Mouse (Mus musculus) gastrocnemius, adult 8-10 months (tissue): ENCODE data around the gene Mier3. TPM values are rescaled to one million over a fixed set of nuclear protein-coding genes. Genes with fewer than 3 reads are reported as not detected.

Source experiments
- DNase-seq, 2 experiments: peaks; one replicate each; pipeline ENCODE4 v3.0.0; 2022; ENCODE audit warnings: low spot score in 2 of 2
- total RNA-seq, 4 experiments: library from RNA; stranded (reverse); gene quantifications; 2 replicates each; pipeline ENCODE4 v1.2.4; 2022

Mier3 gene
- total RNA-seq = 10 to 100 TPM in 1 of 4 experiments, 1 to 10 TPM in 3; 6.9 to 10.2 (median 9.1) TPM

GRCm38 (mm10) chr13:111680679-111681078, at the start of gene Mier3:
Gene Mier3 (plus strand): TSS chr13:111680979.
- DNase-seq = no peak

DNA sequence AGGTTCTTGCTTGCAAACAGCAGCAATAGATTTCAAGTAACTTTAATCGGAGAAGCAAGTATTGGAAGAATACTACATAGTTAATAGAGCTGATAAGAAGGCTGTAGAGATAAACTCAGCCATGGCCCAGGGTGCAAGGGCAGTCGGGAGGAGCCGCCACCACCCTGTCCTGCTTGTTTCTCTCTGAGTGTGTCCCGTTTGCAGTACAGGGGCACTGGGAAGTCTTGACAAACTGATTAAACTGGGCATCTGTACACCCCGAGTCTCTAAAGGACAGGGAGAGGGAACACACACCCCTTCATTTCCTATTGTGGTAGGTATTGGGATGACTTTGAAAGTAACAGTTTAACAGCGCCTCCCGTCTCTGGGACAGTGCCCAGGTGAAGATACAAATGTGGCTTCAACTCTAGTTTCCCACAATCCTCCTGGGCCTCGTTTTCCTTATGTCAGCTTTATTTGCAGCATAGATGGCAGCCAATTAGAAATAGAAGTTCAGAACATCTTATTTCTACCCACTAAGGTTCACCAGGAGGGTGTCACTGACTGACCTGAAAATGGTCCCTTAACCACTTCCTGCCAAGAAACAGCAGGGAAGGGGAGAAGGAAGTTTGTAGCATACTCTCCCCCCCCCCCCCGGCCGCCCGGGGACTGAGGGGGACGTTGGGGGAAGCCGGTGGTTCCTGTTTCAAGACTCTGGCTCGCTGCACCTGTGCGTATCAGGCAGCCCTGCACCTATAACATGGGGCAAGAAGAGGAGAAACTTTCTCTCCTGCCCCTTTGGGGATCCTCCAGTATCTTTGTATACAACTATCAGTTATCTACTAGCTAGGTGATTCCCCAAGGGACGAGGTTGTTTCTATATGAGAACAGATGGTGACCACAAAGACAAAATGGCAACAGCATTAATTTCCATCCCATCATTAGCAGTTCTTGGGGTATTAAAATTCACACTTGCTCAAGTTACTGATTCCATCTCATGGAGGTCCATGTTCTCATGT, 46.3 kb upstream of the Mier3 start:
- no peak for DNase-seq

- no peak for DNase-seq
These were observed 40.5 kb upstream of the Mier3 start for GRCm38 (mm10) chr13:111640319-111640718.

DNA sequence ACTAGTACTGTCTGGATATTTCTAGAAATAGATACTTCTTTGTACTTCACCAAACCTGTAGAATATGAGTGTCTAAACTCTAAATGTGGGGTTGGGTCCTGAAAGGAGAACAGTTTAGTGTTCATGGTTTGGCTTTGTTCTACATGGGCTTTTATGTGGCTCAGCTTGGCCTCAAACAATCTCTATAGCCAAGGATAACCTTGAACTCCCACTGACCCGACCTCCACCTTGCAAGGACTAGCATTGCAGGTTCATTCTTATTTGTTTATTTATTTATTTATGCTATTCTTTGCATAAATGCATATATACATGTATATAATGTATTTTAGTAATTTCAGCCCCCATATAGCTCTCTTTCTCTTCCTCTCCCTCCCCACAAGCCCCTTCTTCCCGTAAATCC, 37.1 kb upstream of the Mier3 start:
- DNase-seq = no peak

GRCm38 (mm10) chr13:111646204-111646603, 34.6 kb upstream of the Mier3 start:
- DNase-seq = no peak

- no peak for DNase-seq
These were observed 33.5 kb upstream of the Mier3 start for GRCm38 (mm10) chr13:111647279-111647678.

DNA sequence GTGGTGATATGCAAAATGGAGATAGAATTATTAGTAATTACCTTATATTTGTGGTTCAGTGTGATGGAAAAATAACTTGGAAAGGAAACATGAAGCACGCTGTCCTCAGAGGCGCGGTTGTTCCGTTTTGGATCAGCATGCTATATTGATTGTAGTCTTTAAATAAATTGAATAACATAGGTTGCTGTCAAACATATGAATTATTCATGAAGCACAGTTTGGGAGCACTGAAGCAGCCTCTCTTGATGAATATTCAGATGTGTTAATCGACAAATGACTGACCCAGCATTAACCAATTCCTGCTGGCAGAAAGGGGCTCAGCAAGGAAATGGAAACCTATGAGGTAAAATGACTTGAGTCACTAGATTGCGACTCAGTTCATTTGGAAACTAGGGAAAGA, 29.8 kb upstream of the Mier3 start:
- DNase-seq = no peak

DNA sequence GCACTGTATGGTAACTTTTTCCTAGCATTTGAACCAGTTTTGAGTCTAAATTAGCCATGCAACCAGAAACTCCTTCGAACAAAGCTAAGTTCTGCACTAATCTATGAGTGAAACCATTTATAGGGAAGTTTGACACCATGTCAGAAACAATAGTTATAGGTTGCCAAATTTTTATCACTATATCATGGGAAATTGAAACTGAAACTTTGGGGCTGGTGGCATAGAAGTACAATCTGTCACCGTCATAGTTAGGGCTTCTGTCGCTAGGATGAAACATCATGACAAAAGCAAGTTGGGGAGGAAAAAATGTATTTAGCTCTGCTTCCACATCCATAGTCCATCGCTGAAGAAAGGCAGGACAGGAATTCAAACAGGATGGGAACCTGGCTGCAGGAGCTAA, 25.5 kb upstream of the Mier3 start:
- DNase-seq = no peak

- no peak for DNase-seq
These were observed 24.9 kb upstream of the Mier3 start for GRCm38 (mm10) chr13:111655856-111656255.

DNA sequence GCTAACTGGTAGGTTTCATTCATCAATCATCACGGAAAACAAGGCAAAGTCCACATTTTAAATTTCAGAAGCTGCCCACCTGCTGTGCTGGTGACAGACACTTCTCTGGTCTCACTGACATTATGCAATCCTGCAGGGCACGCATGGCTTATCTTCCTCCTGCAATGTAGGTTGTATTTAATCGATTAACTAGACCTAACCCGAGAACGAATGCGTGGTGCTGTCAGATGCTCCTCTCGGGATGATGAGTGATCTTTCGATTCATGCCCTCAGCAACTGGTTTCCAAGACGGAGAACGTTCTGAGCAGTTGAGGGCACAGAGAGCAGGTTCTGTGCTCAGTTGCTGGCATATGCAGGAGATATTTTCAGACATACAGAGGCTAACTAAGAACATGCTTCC, 24.5 kb upstream of the Mier3 start:
- no peak for DNase-seq

- no peak for DNase-seq
These were observed 24.0 kb upstream of the Mier3 start for GRCm38 (mm10) chr13:111656769-111657168.

- peak in 1 of 2 experiments; percentile 4 for DNase-seq
These were observed 22.1 kb upstream of the Mier3 start for GRCm38 (mm10) chr13:111658501-111659280.

DNA sequence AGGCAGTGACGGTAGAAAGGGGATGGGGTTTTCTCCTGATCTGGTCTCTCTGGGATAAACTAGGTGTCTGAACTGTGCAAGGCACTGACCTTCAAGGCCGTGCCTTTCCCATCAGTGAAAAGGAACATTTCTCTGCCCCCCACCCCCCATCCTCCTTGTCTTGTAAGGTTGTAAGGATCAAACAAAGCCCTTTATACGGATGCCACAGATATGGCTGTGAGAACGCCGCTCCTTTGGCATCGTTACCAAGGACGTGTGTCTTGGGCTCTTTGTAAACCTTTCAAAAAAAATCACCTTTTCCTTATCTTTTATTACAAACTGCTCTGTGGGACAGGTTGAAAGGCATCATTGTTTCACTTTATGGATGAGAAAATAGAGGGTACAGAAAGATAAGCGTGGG, 21.3 kb upstream of the Mier3 start:
- DNase-seq = no peak

DNA sequence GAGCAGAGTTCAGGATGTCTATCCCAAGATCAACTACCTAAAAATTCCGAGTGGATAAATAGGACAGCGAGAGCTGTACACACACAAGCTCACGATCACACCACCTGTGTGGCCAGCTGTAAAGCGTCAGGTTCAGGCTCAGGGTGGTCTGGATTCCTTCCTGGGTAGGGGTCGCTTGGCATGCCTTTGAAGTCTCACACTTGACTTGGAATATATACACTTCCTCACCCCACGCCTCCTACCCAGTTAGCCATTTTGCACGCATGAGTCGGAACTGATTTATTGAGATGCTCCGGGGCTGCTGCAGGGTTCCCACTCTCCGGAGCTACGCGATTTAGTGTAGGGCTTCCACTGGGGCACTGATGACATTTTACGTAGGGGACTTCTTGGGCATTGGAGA, 20.7 kb upstream of the Mier3 start:
- DNase-seq = no peak

DNA sequence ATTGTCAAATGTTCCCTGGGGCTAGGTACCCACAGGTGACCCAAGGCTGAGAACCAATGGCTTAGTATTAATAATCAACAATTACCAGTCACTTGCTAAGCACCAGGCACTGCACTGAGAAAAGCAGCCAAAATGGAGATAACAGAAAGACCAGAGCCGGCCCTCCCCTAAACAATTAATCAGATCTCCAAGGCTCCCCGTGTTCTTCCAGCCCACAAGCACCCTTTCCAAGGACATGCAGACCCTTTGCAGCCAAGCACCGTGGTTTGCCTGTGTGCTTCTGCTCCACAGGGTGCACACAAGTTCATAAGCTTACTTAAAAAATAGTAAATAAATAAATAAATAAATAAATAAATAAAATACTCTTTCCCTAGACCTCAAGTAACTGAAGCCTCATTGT, 20.2 kb upstream of the Mier3 start:
- no peak for DNase-seq

DNA sequence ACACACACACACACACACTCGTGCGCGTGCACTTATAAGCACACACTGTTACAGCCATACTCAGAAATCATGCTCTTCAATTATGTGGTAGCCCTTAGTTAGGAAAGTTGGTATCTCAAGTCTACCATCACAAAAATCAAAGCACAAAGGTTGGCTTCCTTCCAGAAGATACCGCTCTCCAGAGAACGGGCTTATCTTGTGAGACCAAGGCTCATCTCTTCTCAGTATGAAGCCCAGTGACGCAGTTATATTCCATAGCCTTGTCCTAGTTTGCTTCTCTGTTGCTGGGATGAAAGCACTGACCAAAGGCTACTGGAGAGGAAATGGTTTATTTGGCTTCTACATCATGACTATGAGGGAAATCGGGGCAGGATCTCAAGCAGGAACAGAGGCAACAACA, 12.8 kb upstream of the Mier3 start:
- DNase-seq = no peak

- DNase-seq = no peak
These were observed 3.9 kb upstream of the Mier3 start for GRCm38 (mm10) chr13:111676841-111677240.

DNA sequence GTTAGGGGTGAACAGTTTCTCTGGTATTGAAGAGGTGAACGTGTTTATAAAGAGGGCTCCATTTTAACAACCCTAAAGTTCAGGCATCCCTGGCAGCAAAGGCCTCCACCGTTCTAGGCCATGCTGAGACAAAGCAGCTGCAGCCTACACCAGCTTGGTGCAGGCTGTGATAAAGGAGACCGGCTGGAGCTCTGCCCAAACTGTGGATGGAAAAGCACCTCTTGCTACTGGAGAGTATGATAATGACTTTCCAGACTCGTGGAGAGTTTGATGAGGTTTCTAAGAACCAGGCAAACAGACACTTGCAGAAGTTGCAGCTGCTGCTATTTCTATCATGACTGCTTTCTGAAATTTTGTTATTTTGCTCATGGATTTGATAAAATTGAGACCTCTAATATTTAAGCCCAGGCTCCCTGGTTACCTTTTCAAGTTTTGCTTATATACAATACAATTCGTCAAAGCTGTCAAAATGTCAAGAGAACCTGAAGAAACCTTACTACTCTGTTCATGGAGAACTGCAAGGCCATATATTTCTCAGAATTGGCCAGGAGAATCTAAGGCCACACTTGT, 3.4 kb downstream of the Mier3 start:
- no peak for DNase-seq

DNA sequence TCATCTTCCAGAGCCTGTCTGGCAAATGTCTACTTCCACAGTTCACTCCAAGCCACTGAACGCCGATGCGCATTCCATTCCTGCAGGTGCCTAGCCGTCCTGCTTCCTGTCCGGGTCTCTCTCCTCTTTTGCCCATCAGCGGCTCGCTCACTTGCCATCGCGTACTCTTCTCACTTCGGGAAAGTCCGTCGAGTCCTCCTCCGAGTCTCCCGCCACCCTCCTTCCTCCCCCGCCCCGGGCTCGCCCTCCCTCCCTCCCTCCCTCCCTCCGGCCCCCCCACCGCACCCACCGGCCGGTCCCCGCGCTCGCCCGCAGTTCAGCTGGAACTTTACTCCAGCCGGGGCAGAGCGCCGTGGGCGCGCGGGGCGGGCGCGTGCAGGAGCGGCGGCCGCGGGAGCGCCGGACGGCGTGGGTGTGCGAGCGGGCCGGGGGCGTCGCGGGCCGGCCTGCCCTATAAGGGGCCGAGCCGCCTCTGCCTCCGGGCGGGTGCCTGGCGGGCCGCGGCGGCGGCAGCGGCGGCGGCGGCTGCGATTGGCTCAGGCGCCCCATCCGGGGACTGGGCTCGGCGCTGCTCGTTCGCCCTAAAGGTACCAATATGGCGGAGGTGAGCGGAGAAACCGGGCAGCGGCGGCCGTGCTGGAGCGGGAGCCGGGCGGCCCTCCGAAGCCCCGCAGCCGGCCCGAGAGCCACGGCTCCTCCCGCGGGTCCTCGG, 5.1 kb downstream of the Mier3 start:
- peak; percentile 64 to 74 for DNase-seq

DNA sequence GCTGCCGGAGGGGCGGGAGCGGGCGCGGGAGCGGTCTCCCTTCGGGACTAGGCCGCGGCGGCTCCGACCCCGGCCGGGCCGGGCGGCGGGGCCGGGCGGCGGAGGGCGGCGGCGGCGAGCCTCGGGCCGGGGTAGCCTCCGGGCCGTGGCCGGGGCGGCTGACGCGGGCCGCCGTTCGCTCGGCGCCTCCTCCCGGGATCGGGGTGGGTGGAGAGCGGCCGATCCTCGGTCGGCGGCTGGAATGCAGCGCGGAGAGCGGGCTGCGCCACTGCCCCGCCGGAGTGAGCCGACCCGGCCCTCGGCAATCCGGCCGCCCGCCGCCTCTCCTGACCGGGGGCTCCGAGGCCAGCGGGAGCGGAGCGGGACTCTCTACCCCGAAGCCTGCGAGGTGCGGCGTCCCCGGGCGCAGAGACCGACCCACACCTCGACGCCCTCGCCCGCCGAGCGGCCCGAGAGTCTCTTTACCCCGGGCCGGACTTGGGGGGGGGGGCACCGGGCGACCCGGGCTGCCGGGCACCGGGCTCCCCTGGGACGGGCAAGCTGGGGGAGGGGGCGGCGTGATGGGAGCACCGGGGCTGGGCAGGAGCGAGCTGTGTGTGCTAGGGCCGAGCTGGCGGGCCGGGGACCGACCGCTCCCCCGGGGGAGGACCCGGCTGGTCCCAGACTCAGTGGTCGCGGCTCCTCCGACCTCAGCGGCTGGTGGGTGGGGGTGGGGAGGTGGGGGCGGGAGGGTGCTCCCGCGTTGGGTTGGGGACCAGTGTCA, 5.9 kb downstream of the Mier3 start:
- peak; percentile 2 to 8 for DNase-seq
